Mouse (Mus musculus): ENCODE results near the gene Pttg1ip.

The Pttg1ip gene

DNA sequence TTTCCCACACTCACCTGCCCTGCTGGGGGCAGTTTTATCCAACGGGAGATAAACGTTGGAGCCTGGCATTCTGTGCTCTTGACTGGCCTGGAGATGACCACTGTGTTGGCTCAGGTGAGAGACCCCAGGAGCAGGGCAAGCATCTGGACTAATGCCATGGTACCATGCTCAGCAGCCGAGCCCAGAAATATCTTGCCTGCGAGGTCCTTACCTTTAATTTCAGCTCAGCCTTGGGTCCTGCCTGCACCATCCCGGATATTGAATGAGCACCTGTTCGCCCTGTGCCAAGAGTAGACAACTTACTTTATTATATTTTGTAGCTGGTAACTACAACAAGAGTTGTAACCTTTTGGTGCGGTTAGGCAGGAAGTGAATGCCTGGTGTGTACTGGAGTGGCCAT is 25.3 kb downstream of the Pttg1ip start:
- peak; percentile 46 for DNase-seq (ENCODE audit: low read depth)

DNA sequence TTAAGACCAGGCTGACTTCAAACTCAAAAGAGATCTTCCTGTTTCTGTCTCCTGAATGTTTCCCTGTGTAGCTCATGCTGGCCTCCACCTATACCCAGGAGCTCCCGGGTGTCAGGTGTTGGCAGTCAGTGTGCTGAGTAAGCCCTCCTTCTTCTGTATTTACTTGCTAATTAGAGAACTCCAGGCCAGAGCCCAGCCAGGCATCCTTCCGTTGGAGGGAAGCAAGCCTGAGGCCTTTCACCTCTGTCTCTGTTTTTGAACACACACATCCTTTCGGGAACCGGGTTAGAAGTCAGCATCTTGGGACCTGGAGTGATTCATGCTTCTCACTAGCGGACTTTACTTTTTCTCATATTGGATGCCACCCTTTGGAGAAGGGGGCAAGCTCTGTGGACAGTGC is 25.9 kb downstream of the Pttg1ip start:
- no peak for DNase-seq (ENCODE audit: low read depth)

DNA sequence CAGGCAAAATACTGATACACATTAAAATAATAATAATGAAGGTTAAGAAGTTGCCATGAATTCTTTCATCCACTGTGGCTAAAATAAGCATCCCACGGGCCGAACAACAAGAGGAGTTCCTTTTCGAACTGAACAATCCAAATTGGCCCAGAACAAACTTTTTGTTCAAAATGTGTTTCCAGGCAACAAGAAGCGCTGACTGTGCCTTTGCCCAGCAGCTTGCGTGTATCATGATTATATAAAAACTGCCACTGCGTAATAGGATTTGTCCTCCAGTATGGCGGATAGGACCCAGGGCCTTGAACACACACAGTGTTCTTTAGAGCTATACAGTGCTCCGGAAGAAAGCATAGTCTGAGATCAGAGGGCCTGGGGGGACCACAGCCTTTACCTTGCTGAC is 27.1 kb downstream of the Pttg1ip start:
- no peak for DNase-seq (ENCODE audit: low read depth)

DNA sequence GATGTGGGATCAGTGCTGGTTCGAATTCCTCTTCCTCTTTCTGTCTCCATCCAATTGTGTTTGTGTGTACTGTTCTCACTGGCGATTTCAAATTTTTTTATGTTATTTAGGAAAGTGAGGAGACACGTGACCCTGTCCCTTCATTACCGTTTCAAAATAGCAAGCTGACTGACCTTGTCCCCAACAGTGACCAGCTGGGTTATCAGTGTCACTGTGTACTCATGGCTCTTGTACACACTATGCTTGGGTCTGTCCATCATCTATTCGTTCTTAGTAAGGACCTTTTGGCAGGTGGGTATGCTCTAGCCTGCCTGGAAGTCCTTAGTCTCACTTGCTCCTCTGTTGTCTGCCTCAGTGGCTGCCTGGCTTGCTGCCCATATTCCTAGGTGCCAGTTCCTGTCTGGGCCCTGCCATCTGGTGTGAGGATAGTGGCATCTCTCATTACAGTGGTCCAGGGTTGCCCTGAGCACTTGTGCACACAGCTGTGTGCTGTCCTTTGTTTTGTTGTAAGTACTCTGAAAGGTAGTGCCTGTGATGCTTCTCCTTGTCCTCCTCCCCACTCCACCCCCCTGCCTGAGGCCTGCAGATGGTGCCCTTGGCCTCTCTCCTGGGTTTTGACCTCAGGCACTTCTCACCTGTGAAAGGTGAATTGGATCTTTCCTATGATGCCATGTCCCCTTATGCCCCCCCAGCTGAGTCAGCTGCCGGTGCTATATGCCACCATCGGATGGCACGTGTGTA is 28.9 kb downstream of the Pttg1ip start:
- DNase-seq (ENCODE audit: low read depth): no peak

DNA sequence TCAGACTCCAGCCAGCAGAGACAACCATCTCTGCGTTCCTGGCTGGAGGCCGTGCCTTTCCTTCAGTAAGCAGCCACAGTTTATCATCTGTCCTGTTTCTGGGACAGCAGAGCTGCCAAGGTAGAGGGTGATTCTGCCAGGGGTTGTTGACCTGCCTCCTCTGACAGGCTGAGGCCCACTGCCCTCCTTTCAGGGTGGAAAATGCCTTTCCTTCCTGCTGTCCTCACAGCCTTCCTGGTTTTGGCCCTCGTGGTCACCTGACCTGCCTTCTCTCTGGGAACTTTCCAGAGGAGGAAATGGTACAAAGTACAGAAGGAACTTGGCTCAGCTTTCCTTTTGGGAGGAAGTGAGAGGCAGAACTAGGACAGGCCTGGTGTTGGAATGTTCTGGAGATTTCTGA is 31.9 kb downstream of the Pttg1ip start:
- no peak for DNase-seq (ENCODE audit: low read depth)

DNA sequence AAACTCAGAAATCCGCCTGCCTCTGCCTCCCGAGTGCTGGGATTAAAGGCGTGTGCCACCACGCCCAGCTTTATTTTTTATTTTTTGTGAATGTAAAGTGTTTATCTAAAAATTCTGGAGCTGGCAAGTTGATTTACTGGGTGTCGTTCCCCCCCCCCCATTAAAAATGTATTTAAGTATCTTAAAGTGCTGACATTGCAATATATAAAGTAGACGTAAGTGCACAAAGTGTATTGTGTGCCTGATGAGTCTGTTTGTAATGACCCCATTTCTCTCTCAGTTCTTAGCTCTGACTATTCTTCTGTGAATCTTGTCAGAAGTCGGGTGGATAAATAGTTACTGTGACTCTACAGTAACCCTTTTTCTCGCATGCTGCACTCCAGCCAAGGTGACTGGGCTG is 34.1 kb downstream of the Pttg1ip start:
- DNase-seq (ENCODE audit: low read depth): no peak

DNA sequence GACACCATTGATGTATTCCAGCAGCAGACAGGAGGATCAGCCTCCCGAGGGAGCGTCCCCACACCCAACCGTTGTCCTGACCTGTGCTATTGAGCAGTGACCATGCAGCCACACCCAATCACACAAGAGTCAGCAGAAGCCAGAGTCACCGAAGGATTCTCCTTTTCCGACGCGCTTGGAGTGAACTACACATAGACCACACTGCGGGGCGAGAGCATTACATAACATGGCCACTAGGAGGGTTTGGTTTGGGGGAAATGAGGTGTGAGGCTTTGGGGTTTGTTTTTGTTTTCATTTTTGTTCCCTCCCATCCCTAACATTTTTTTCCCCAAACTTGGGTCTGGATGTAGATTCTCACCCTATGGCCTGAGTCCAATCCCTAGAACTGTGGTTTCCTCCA is 34.6 kb downstream of the Pttg1ip start:
- no peak for DNase-seq (ENCODE audit: low read depth)

DNA sequence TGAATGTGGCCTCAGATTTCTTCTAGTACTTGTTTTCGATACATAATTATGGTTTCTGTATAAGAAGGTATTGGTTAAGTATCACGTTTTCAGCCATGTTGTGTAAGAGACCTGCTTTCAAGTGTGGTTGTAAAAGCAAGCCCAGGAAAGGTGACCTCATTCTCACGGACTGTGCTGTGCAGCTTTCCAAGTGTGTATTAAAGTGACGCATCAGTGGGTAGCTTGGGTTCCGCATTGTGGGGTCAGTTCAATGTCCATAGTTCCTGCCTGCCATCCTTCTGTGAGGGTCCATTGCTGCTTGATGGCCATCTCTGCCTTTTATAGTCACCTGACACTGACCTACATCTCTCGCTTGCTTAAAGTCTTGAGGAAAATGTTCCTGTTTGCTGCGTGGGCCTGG is 35.4 kb downstream of the Pttg1ip start:
- DNase-seq (ENCODE audit: low read depth): no peak

DNA sequence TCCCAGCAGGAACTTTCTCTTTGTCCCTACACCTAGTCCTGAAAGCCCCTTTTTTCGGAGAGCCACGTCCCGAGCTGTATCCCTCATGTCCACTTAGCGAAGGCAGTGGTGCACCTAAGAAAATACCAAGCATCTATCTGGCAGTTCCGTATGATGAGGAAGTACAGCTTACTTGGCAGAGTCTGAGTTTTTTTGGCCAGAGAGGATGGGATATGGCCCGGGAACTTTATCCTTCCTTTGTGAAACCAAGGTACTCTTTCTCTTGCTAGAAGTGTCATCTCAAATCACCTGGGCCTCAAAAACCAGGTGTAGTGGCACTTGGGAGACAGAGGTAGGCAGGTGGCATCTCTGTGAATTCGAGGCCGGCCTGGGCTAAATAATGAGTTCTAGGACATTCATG is 40.0 kb downstream of the Pttg1ip start:
- DNase-seq (ENCODE audit: low read depth): peak; percentile 56

DNA sequence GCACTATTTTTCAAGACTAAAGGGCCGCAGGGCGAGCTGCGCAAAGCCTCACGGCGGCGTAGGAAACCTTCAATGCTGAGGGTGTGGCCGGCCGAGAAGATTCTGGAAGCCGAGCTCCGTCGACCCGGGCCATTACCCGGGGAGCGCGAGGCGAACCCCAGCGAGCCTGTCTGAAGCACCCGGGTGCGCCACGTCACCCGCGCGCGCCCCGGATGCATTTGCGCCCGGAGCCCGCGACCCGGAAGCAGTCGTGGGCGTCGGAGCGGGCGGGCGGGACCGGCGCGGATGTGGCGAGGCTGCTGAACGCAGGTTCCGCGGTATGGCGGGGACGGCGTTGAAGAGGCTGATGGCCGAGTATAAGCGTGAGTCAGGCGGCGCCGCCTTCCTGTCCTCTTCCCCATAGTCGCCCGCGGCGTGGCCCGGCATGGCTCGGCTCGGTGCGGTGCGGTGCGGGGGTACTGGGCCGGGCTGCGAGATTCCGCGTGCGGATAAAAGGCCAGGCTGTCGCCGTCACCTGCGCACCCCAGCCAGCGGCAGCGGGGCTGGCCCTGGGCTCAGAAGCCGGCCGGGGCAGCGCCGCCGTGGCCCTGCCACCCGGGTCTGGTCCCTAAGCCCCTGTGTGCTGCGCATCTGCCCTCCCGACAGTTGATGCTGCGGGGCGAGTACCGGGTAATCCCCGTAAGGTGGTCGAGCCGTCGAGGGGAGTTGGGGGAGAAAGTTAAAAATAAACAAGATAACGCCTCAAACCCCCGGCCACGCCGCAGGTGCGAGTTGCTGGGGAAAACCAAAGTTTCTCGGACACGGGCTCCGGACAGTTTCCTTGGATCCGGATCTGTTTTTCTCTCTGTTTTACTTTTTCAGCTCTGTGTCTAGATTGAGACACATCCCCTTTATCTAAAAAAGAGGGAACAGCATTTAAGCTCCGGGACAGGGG is 40.8 kb downstream of the Pttg1ip start, which contains the start of gene Ube2g2:
Ube2g2 (plus strand) TSS at position 221 of the 934 bp plus-strand sequence.
- peak; percentile 90 for DNase-seq (ENCODE audit: low read depth)

DNA sequence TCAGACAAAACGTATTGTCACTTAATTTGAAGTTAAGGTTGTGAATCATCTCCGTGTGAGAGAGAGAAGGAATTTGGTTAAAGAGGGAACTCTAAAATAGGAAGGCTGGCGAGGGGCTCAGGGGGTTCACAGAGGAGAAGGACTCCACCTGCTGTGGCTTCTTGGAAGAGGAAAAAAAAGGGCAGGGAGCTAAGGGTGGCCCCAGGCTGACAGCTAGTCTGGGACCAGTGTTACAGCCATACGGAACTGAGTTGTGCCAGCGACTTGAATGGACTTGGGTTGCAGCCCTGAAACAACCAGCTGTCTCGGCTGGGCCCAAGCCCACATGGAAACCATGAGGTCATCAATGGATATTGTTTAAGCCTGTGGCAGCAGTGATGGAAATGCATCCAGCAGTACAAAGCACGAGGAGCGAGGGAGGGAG is 41.6 kb downstream of the Pttg1ip start:
- DNase-seq (ENCODE audit: low read depth): peak; percentile 52

DNA sequence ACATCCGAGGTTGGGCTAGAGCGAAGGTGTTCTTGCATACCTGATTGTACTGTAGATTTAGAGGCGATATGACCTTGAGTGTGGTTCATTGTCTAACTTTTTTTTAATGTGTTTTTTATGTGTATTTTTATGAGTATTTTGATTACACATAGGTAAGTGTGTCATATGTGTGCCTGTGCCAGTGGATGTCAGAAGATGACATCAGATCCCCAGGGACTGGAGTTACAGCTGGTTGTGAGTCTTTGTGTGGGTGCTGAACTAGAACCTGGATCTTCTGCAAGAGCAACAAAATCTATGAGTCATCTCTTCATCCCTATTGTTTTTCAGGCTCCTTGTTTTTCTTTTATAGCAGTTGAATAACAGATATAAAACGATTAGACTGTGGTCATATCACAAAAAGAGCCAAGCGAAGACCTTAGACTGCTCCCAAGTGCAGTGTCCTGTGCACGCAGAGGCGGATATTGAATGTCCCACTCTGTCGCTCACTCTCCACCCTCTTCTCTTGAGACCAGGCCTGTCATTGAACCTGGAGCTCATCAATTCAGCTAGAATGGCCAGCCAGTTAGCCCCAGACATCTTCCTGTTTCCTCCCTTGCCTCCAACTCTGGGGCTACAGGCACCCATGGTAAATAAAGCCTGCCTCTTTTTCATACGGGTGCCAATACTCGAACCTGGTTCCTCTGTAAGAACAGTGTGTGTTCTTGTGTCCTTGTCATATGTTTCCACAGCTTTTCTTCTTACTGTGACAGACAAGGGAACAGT is 42.3 kb downstream of the Pttg1ip start:
- no peak for DNase-seq (ENCODE audit: low read depth)

DNA sequence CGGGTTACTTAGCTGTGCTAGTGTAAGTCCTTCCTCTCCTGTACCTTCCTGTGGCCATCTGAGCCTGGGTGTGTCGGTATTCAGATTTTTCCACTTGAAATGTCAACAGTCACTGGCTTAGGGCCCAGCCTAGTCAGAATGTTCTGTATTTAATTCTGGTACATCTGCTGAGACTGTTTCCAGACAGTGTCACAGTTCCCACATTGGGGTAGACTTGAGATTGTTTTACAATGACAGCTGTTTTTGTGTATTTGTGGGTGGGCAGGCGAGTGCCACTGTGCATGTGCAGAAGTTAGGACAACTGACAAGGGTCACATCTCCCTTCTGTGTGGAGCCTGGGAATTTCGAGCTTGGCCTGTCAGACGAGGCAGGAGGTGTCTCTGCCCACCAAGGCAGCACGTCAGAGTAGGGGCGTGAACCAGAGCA is 43.1 kb downstream of the Pttg1ip start:
- DNase-seq (ENCODE audit: low read depth): no peak

DNA sequence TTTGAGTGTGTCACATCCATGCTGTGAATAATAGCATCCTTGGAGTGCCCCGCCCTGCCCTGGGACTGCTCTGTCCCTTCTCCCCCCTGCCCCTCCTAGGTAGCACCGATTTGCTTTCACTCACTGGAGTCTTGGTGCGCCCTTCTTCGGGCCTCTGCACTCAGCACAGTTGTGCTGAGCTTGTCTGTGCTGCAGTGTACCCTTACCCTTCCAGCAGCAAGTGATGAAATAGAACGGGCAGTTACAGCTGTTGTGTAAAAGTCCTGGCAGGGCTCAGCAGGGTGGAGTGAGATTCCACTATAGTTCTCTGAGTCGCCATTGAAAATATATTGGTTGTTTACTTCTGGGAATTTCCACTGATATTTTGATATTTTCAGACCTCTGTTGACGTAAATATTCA is 44.5 kb downstream of the Pttg1ip start:
- no peak for DNase-seq (ENCODE audit: low read depth)

DNA sequence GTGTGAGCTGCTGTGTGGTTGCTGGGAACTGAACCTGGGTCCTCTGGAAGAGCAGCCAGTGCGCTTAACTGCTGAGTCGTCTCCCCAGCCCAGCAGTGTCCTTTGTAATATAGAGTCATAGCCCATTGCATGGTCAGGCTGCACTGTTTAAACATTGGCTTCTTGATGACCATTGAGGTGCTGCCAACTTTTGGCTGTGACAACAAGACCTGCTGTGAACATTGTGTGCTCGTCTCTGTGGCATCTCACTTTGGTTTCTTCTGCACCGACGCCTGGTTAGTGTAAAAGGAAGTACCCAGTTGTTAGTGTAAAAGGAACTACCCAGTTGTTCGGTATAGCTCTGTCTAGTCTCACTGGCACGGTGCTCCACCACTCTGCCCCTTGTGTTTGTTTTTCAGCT is 45.1 kb downstream of the Pttg1ip start:
- no peak for DNase-seq (ENCODE audit: low read depth)

DNA sequence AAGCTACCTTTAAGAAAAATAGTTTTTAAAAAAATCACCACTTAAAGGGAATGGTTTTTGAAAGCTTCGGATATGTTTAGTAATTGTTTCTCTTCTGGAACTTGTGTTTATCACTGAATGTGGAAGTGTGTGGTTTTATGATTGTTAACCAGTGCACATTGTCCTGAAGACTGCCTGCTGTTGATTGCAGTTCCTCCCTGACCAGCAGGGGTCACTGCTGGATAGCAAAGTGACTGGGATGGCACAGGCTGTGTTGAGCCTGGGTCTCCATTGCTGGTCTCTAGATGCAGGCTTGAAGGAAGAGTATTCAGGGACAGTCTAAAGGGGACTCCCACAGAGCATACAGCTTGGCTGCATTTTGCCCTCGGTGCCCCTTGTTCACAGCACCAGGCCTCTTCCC is 46.0 kb downstream of the Pttg1ip start:
- DNase-seq (ENCODE audit: low read depth): peak; percentile 86

DNA sequence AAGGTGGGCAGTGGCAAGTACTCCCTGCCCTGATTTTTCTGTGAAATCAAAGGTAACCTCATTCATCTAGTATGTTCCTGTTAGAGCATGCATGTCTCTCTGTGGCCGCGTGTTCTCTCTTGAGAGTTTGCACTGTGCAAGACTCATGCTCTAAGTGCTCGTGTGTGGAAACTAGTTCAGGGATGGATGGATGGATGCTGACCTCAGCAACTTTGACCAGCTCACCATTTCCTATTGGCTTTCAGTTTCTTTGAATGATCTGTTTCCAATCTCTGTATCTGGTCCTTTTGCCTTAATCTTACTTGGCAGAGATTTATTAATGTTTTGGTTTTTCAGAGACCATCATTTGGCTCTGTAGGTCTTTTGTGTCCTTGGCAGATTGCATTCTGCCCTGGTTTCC is 47.6 kb downstream of the Pttg1ip start:
- DNase-seq (ENCODE audit: low read depth): no peak

DNA sequence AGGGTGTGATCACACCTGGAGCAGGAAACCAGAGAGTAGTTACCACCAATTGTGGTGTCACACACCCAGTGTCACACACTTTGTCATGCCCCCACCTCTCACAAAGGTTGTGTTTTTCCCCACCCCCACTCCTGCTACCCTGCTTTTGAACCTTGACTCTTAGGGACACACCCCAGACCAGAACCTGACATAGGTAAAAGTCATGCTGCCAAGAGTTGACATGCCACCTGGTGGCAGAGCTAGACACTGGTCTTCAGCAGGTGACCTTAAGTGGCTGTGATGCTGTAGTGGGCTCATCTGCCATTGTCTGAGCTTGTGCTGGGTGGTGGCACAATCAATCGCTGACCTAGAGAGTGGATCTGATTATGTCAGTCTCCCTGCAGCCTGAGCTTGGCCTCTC is 48.5 kb downstream of the Pttg1ip start:
- DNase-seq (ENCODE audit: low read depth): no peak

DNA sequence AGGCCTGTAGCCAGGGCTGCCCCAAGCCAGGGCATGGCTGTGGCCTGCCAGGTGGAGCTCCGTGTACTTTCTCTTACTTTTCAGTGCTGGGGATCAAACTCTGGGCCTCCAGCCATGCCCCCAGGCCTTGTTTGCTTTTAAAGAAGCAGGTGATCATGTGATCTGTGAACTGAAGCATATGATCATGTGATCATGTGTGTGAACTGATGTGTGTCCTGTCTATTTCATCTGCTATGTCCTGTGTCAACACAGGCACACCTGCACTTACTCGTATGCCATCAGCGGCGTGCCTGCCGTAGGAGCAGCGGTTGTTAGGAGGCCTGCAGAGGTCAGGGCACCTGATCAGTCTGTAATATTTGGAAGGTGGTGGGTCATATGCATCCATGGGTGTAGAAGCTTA is 52.5 kb downstream of the Pttg1ip start:
- DNase-seq (ENCODE audit: low read depth): no peak

DNA sequence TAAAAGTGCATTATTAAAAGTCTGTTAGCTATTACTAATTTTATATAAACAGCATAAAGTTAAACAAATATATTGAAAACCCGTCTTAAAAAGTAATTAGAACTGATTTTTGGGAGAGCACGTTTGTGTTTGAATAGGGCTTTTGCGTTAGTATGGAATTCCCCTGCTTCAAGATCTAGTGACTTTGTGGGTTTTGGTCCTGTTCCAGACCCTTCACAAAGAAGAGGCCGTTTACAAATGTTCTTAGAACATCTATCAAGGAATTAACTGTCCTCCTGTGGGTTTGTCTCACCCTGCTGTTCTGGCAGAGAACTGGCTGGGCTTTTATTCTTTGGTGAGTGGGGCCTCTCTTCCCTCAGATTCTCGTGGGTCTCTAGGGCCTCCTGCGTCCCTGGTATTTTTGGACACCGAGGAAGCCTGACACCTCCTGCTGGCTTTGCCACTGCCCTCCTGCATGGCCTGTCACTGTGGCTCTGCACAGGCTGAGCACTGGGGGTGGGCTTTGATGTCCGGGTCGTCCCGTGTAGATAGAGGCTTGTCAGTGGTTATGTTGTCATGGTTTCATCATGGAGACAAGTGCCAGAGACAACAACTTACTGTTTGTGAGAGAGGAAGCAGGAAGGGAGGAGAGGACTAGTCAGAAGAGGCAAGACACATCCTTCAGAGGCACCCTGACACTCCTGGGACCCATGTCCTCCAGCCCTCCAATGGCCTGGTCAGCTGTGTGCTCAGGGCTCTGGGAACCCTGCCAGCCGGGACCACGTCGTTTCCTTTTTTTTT is 53.1 kb downstream of the Pttg1ip start:
- peak; percentile 41 for DNase-seq (ENCODE audit: low read depth)

DNA sequence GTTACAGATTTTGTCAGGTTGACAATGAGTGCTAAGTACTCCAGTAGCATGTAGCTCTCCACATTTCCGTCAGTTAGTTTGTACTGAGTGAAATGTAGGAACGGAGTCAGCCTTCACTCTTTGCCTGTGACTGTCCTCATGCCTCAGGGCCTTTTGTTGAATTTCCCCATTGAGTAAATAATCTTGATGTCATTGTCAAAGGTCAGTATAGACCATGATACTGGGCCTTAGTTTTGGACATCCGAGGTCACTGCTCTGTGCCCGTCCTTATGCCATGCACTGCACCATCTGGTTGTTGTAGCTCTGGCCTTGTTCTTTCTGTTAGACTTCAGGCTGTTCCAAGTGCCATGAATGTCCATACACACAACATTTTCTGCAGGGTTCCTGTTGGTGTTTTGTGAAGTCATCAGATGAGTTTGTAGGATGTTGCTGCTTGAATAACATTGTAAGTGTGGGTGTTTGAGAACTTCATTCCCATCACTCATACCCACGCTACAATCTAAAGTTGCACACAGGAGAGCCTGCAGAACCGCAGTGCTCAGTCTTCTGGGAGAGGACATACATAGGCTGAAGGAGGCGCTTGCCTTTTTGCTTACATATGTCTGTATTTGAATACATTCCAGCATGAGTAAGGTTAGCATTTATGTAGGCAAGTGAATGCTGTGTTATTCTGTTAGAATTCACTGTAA is 54.9 kb downstream of the Pttg1ip start:
- DNase-seq (ENCODE audit: low read depth): no peak

Data from 416B (cell line).